Mouse (Mus musculus) cerebellum, postnatal 36 days (tissue): ENCODE data around the gene Ptp4a2.

ENCODE experiments used
- DNase-seq, 2 experiments: peaks; one replicate each; pipeline ENCODE4 v3.0.0; 2021 to 2022; ENCODE audit warnings: mixed read lengths in 2 of 2

Ptp4a2 gene

DNA sequence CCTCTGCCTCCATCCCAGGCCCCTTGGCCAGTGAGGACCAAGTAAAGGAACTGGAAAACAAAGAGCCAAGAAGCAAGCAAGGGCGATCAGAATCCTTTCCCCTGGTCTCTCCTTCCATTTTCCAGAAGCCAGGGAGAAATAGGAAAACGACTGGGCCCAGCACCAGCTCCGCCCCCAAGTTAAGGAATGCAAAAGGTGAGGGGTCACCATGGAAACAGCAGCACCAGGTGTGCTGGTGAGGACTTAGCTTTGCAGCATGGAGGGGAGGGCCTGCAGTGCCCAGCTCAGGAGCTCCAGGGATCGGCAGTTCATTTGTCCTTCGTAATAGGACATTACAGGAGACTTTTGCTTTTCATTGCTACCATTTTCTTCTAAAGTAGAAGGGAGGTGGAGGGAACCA lies 13.0 kb upstream of the Ptp4a2 start:
- no peak for DNase-seq

DNA sequence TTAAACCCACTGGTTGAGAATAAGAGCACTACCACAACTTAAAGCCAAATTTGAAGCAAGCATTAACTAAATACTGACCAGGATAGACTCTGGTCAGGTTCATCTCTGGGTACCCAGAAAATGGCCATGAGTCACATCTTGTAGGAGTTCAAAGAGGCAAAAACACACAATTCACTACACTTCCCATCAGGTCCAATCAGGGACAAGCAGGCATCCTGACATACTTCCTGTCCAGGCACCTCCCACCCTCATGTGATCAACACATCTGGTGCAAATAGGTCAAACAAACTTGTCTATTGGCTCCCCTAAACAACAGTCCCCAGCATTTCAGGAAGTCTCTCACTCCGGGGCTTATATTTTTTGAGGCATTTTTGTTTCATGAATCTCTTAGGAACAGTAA lies 7.7 kb upstream of the Ptp4a2 start:
- no peak for DNase-seq

GRCm38 (mm10) chr4:129805059-129805458 lies 6.0 kb upstream of the Ptp4a2 start:
- DNase-seq: no peak

DNA sequence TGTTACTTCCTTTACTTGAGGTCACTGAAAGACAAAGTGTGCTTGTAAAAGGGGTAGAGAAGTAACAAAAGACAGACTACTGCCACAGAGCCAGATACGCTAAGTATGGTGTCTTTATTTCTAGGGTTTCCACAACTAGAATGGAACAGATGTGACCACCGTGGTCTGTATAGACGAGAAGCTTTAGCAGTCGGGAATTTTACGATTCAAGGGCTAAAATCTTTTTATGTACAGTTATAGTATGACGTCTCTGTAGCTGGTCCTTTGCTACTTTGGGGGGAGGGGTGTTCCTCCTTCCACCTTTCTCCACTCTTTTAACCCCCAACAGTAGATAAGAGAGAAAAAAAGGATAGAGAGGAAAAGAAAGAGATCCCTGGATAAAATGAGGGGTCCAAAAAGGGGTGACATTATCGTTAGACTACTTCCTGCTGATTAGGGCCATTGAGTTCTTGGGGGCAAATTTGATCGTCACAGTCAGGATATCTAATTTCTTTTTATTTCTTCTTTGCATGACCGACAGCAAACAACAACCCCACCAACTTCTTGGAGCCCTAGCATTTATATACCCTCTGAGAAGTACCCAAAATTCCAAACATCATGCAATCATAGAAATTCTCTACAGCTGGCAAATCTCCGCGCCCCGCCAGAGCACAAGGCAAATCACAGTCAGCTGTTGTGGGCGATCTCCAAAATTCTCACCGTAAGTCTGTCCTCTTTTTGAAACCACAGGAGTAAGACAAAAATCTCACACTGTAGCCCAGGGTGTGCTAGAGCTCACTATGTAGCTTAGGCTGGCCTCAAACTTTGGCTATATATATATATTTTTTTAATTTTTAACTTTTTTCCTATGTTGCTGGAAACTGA lies 818 bp downstream of the Ptp4a2 start:
- no peak for DNase-seq

GRCm38 (mm10) chr4:129817591-129817990 lies 6.6 kb downstream of the Ptp4a2 start:
- DNase-seq: no peak

GRCm38 (mm10) chr4:129818506-129819195 lies 7.6 kb downstream of the Ptp4a2 start:
- no peak for DNase-seq

GRCm38 (mm10) chr4:129819712-129820336 lies 8.8 kb downstream of the Ptp4a2 start:
- DNase-seq: peak; percentile 89 to 95

- peak; percentile 60 to 70 for DNase-seq
Measured at GRCm38 (mm10) chr4:129820417-129821086, 9.5 kb downstream of the Ptp4a2 start.

DNA sequence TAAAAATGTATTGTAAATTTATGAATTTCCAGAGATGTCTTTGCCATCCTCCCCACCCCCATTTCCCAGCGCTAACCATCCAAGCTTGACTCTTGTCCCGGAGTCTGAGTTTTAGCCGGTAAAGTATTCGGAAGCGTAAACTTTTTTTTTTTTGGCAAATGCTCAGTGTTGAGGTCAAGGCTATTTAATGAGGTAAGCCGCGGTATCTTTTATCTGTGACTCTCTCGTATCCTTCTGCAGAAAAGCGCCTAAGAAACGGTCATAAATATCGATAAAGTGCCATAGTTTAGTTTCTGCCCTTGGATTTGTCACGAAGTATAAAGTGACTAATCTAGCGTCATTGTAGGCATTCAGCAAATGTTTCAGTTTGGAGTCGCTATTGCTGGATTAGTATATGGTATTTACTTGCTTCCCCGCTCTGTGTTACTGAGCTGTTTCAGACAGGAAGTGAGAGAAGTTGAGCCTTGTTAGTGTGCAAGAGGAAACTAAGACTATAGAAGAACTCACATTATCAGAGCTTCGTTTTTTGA lies 10.1 kb downstream of the Ptp4a2 start:
- DNase-seq: no peak

DNA sequence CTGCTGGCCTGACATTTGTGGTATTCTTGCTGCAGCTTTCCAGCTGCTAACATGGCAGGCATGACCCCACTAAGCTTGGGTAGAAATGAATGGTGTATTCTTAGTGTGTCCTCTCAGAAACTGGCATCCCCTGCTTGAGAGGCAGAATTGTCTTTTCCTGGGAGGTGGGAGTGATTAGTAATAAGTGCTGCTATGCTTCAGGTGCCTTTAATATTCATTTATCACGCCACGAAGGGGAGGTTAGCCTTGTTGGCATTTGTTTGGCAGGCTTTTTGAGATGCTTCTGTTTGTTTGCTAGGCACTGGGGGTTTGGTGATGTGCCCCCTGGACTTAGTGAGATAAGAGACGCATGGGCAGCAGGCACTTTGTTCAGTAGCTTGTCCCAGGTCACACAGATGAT lies 11.3 kb downstream of the Ptp4a2 start:
- no peak for DNase-seq

DNA sequence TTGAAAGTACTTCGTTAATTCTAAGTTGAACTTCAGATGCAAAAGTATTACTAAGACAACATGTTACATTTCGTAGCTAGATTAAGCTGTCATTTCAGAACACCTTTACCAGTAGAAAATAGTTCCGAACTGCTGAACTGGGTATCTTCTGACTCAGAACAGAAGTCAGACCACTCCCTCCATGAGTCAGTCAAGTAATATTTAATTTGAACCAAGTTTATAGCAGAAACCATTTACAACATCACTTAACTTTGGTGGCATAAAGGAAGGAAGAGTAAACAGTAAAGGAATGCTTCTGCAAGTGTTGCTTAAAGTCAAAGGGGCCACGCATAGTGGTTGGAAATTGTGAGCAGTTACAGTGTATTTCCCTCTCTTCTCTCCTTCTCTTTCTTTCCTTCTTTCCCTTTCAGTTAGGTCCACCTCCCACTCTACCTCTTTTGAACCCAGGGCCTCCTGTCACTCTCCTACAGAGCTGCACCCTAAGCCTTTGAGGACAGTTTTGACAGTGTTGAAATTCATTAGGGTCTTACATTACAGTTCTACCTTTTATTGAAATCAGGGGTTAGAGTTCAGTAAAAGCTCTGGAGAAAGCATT lies 12.3 kb downstream of the Ptp4a2 start:
- DNase-seq: no peak

DNA sequence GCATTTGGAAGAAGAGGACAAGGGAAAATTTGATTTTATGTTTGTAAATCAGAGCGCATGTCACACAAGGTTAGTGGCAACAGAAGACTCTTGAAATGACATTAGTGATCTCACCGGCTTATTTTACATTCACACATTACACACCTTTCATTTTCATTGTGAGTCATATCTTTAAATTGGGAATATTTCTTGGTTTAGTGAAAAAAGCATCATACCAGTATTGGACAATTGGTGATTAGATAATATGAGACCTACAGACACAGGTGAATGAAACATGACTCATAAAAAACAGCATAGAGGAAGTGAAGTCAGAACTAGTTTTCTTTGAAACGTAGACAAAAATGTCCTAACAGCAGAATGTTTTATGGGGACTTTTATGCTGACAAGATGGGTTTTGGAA lies 16.6 kb downstream of the Ptp4a2 start:
- DNase-seq: no peak

DNA sequence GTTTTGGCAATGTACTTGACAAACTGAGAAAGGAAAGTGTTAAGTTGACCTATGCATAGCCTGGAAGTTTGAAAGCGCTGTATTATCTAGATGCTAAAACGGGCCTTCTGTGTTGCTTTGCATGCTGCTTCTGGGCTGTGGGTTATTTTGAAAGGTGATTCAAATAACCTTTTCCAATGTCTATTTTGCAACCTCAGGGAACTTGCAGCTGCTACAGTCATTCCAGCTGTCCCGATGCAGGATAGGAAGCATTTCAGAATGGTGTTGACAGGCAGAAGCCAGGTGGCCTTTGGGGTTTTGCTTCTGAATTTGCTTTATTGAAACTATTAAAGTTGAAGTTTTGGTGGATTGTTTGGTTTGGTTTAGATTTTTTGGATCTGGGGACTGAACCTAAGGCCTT lies 17.1 kb downstream of the Ptp4a2 start:
- DNase-seq: no peak

DNA sequence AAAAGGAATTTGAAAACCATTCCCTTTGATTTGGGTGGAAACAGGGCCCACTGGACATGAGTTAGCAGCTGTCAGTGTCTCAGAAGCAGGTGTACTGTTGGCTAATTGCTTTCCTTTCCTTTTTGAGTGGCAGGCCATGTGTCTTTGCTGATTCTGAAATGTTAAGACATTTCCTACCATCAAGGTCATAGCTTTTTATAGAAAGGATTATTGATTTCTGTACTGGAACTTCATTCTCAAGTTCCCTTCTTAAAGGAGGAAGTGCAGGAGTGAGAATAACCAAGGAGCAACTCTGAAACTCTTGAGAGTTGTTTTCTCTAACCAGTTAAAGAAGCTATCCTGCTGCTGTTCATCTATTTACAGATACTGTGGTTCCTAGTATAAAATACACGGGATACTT lies 18.8 kb downstream of the Ptp4a2 start:
- no peak for DNase-seq

DNA sequence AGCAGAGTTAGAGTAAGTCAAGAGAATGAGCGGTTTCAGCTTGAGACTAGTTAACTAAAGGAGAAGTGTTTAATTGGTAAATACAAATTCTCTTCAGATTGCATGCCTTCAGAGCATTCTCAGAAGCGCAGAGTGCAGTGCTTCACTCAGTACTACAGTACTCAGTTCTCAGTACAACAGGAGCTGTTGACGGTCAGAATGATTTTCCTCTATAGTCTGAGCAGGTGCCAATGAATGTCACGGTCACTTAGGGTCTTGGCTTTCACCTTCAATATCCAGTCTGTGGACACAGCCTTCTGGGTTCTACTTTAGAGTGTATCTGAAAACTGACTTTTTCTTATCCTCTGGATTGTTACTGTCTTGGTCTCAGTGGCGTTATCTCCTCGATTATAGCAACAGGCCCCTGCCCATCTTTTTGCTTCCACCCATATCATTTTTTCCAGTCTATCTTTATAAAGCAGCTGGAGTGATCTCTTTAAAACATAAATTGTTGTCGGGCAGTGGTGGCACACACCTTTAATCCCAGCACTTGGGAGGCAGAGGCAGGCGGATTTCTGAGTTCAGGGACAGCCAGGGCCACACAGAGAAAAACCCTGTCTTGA lies 19.4 kb downstream of the Ptp4a2 start:
- no peak for DNase-seq

DNA sequence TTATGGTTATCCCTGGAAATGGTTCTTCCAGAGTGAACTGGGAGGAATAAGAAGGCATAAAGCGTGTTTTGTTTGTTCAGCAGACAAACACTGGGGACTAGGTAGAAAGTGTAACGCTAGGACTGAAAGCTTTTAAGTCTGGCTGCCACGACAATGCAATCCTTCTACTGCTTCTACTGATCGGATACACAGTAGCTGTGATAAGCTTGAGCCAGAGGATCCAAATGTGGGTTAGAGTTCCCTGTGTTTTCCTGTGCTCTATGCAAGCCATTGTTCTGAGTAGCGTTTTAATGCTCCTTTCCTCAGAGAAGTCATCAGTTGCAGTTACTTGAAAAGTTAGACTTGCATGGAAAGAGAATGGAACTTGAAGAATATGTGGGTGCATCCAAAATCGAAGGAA lies 23.6 kb downstream of the Ptp4a2 start:
- DNase-seq: no peak

DNA sequence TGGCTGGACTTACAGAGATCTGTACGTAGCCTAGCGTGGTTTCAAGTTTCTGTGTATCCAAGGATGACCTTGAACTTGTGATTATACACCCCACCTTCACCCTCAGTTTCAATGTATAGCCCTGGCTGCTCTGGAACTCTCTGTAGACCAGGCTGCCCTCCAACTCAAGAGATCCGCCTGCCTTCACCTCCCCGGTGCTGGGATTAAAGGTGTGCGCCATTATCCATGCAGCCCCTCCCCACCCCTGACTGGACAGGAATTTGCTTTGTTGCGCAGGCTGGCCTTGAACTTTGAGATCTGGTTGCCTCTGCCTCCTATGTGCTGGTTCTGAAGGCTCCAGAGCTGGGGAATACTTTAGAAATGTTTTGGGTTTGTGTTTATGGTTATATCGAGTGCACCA lies 24.3 kb downstream of the Ptp4a2 start:
- DNase-seq: no peak

DNA sequence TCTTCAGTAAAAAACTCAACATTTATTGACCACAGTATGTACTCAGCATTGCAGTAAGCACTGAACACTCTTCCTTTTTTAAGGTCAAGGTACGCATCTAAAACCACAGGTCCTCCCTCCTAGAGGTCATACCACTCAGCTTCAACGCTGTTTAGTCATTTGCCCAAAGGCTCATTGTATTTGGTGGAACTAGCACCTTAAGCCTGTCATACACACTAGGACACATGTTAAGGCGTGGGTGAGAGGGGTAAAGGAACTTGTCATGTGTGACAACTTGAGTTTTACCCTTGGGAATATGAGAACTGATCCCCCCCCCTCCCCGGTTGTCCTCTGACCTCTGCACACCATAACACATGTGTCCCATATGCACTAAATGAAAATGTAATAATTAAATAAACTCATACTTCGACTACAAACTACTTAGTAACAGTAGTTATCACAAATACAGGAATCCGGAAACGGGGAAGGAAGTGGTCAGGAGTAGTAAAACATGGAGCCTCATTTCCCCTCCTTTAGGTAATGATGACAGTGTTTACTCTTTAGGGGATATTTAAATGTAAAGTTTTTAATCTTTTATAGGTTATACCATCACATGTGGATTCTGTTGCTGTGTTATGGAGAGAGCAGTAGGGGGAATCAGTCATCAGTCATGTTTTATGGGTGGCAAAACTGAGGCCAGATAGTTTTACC lies 29.0 kb downstream of the Ptp4a2 start:
- DNase-seq: no peak

DNA sequence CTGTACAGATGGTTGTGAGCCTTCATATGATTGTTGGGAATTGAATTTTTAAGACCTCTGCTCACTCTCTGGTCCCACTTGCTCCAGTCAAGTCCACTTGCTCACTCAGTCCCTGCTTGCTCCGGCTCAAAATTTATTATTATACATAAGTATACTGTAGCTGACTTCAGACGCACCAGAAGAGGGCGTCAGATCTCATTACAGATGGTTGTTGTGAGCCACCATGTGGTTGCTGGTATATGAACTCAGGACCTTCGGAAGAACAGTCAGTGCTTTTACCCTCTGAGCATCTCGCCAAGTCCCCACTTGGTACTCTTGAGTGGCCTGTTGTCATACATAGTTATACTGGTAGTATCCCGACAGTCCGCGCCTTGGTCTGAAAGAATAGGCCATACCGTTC lies 35.8 kb downstream of the Ptp4a2 start:
- DNase-seq: no peak

- no peak for DNase-seq
Measured at GRCm38 (mm10) chr4:129850491-129850890, 39.5 kb downstream of the Ptp4a2 start.

DNA sequence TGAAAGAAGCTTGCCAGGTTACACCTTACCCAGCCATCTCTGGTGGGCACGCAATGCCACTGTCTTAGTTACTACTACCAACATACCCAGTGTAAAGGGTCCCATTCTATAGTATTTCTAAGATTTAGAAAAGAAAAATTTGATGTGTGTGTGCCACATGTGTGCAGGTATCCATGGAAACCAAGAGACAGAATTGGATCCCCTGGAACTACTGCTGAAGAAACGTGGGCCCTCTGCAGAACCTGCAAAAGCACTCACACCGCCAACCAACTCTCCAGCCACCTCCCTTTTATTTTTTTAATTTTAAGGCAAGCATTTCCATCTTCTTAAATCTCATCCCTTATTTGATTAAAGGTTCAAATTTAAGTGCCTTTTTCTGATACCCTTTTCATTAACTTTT lies 40.8 kb downstream of the Ptp4a2 start:
- no peak for DNase-seq

DNA sequence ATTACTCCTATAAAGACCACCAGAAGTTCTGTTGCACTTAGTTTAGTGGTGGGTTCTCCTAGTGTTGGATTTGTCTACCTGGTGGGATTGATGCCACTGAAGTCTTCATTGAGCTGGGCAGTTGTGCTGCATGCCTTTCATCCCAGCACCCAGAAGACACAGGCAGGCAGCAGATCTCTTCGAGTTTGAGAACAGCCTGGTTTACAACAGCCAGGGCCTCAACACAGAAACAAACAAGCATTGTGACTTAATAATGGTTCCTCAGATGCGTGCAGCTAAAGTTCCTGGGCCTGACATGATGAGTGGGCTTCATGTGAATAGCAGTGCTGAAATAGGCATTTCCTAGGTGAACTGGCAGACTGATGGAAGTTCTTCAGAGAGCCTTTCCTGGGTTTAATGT lies 42.0 kb downstream of the Ptp4a2 start:
- DNase-seq: no peak
